Mouse (Mus musculus) retina, postnatal 7 days (tissue): Measurements from ENCODE around the gene Spint4.

ENCODE experiments used
- DNase-seq: peaks from one replicate; pipeline ENCODE4 v3.0.0-alpha.2; 2012; ENCODE audit warnings: low read depth, low spot score

Gene Spint4

DNA sequence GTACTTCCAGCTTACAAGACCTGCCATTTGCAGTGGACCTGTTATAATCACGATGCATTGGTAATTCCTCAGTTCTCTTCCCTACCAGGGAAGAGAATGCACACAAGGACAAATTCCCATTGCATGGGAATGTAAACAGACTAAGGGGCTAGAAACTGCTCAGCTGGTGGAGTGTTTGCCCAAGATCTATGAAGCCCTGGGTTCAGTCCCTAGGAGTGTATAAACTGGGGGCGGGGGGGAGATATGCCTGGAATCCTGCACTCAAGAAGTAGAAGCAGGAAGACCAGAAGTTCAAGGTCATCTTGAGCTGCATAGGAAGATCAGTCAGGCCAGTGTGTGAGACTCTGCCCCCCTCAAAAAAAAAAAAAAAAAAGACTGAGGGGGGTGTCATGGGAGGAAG lies 35.0 kb downstream of the Spint4 start:
- DNase-seq: no peak

DNA sequence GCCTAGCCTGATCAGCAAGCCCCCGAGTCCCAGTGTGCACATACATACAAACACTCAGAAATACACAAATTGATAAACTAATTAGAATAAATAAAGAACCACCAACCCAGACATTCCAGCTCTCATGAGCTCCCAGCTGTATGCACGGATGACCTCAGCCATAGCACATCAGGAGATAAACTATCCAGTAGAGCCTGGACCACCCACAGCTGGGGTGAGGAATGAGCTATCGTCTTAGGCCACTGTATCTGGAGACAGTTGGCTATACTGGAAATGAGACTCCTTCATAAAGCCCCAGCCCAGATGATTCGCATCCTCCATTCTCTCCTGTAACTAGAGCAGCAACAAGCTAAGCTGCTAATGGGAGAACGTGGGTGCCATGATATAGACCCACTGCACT lies 36.5 kb downstream of the Spint4 start:
- DNase-seq: no peak

DNA sequence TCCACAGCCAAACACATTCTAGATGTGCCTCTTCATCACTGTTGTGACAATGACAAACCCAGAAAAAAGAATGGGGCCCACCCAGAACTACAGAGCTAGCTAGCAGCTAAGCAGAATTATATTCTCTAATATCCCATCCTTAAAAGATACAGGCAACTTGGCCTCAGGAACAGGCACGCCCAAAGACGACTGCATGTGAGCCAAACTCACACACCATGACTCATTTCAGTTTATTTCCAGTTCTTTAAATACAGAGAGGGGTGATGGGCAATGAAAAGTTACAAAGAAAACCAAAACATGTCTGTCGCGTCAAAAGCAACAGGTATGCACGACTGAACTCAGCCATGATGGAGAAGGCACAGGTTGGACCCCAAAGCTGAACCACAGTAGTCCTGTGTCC lies 37.1 kb downstream of the Spint4 start:
- no peak for DNase-seq

DNA sequence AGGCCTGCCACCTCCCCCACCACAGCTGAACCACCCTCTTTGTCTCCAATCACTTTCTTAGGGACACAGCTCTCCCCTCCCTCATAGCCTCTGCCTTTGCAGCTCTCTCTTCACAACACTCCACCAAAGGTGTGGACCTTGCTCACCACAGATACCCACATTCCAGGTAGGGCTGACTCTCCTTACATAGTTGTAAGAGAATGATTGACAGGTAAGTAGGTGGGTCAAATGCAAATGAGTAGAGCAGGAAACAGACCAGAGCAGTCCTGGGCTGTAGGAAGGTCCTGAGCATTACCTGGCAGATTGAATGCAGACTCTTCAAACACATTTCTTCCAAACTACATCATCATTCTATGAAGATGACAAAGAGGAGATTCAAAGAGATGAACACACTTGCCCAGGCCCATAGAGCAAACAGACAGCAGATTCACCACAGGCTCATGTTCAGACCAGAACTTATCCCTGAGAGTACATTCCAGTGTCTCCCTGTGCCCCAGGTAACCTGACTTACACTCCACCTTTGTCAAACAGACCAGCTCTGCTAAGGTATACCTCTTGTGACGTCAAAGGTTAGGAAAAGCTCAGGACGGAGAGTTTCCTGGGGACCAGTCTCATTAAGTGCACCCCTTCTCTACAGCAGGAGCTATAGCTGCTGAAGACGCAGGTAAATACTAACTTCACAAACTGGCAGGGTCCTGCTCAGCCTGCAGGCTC lies 39.2 kb downstream of the Spint4 start:
- no peak for DNase-seq

DNA sequence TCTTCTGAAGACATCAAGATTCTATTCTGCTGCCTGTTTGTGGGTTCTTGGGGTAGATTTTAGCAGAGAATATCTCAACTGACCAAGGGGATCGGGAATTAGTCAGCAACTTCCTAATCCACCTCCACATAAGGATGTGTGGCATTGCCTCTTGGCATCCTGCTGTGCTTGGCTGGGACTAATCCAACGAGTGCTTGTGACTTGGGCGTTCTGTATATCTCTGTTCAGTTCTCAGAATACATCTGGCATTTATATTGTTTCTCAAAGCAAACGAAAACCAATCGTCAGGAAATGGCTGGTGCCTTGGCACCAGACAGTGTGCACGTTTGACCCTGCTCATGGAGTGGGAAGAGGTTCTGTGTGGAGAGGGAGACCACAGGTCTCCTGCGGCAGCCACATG lies 41.6 kb downstream of the Spint4 start:
- no peak for DNase-seq

DNA sequence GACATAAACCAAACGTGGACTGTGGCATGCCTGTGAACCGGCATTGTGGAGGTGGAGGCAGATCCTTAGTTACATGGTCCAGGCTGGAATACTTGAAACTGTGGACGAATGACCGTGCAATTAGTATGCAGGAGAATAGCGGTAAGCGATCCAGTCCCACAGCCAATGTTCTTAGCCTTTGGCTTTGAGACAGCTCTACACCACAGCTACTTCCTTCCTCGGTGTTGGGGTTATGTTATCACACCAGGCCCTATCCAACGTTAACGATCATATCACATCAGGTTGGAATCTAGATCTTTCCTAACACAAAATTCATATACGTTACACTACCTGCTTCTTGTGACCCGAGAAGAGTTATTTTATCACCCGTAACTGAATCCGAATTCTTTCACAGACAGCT lies 46.7 kb downstream of the Spint4 start:
- no peak for DNase-seq

DNA sequence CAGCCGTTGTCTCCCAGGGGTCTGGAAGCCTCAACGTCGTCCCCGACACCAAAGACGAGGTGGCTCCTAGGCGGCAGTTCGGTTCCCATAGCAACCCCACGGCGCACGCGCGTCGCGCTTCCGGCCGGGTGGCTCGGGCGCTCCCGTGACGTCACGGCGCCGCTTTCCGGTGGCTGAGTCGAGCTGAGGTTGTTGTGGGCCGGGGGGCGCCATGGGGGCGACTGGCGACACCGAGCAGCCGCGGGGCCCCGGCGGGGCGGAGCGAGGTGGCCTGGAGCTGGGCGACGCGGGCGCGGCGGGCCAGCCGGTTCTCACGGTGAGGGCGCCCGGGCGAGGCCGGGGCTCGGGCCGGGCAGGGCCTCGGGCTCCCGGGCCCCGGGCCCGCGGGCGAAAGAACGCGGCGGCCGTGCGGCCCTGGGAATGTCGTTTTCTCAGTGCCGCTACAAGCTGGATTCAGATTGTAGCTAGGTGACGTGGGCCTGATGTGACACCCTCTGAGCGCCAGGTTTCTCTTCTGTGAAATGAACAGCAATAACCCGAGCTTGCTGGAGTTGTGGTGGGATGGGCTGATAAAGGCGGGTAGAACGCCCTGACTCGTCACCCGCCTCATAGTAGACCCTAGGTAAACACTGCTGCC lies 47.7 kb downstream of the Spint4 start, which contains the start of the genes Wfdc3 and Dnttip1:
TSS of gene Wfdc3 (minus strand) at position 89 of the 637 bp plus-strand sequence.
TSS of gene Dnttip1 (plus strand) at position 141 of the 637 bp plus-strand sequence.
- peak; percentile 86 for DNase-seq

DNA sequence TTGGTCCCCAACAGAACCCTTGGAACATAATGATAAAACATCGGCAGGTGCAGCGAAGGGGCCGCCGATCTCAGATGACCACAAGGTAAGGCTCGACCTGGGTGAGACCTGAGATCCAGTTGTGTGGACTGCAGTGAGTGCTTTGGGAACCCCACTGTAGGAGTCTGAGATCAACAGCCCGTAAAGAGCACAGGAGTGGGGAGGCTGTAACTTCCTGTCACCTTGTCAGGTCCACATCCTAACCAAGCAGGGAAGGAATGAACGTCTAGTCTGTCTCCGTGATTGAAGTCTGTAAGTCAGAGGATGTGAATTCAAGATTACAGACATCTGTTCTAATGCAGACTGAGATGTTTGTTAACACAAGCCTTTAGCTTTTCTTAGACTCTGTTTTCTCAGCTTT lies 48.4 kb downstream of the Spint4 start:
- DNase-seq: no peak

DNA sequence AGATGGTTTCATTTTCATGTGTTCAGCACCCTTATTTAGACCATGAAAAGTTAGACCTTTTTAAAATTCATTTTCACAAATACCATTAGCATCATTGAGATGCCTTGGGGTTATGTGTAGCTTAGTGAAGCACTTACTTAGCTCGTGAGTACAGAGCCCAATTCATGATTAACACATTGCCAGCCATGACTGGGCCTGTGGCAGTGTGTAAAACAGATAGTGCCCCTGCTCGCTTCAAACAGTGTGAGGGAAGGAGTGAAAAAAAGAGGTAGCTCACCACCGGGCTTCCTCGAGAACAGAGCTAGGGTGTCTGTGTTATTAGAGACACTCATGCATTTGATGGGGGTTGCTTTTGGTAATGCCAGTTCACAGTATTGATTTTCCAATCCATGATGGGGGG lies 49.9 kb downstream of the Spint4 start:
- no peak for DNase-seq

DNA sequence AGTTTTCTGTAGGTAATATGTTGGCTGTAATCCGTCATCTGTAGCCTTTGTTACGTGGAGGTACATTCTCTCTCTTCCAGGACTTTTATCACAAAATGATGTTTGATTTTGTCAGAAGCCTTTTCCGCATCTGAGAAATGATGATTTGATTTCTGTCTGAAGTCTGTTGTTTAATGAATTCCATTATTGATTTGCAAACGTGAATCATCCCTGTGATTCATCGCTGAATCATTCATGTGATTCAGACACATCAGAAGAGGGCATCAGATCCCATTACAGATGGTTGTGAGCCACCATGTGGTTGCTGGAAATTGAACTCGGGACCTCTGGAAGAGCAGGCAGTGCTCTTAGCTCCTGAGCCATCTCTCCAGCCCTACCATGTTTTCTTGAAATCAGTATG lies 50.7 kb downstream of the Spint4 start:
- DNase-seq: no peak
